Comparison of ENCODE assay signal across 10 mouse cellular contexts in the genomic region with DNA sequence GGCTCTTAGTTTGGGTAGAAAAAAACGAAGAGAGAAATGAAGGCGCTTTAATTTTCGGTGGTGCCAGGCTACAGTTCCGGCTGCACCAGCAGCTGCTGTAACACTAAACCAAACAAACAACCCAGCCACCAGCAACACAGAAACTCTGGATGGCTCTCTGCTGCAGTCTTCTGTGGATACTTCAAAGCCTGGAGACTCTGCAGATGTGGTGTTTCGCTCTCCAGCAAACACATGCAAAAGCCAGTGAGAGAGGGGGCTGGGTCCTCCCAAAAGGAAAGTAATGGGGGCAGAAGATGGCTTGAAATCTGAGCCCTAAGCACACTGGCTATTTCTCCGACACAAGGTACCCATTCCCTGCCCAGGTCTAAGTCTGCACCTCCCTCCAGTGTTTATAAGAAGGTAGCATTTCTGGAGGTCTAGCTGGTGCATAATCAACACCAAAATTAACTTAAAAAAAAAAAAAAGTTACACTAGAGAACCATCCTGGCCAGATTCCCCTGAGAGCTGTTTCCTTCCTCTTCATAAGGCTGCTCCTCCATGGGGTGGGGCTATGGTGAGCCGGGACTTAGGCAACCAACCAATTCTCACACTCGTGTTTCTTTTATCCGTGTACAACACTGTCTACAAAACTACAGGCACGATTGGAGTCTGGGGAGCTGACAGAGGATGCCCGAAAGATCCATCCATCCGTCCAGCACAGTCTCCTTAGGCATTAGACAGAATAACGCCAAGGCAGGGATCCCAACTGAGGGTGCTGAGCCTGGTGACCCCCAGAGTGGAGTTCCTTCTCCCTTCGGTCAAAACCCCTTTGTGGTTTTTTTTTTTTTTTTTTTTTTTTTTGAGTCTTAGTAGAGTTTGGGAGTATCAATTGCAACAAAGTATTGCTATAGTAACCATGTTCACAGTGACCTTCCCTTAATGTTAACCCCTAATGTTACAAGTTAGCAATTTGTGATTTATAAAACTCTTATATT. TPM values are rescaled to one million over a fixed set of nuclear protein-coding genes. Genes with fewer than 3 reads are reported as not detected.
DNase-seq lines count a peak whose midpoint lies in the region; ATAC-seq lines count a peak whose summit lies in the region.
"Had no signal": no experiment of that assay in that cellular context is flagged by ENCODE, and none has a peak within 500 bp of the region (broad histone marks: within the 10 kb centered on the region; RNA-seq: fewer than 3 reads in every experiment).

No protein-coding gene starts in this region.

- DNase-seq in heart, adult 11 months = peak; percentile 92
- DNase-seq in ovary, postnatal 14 days (ENCODE audit: low spot score) = no peak
- no peak for DNase-seq in midbrain, embryonic 14.5 days

- H3K4me1 ChIP-seq in heart, embryonic 11.5 days (ENCODE audit: control insufficient read depth, insufficient read depth, low read length) = peaks cover 11% of the 10 kb centered on the region
- H3K4me1 ChIP-seq in kidney, embryonic 16.5 days (ENCODE audit: insufficient read depth, low read length) = peaks cover 27% of the 10 kb centered on the region
- H3K4me1 ChIP-seq in midbrain, embryonic 14.5 days (ENCODE audit: control insufficient read depth, insufficient read depth, low read length) = peaks cover 9% of the 10 kb centered on the region

- no peaks in the 10 kb centered on the region for H3K36me3 ChIP-seq in heart, embryonic 11.5 days (ENCODE audit: control insufficient read depth, insufficient read depth, low read length)
- no peaks in the 10 kb centered on the region for H3K36me3 ChIP-seq in kidney, embryonic 16.5 days (ENCODE audit: insufficient read depth, low read length)
- H3K36me3 ChIP-seq in midbrain, embryonic 14.5 days (ENCODE audit: control insufficient read depth, insufficient read depth, low read length) = no peaks in the 10 kb centered on the region
- H3K36me3 ChIP-seq: stomach, embryonic 15.5 days had no signal

- no peaks in the 10 kb centered on the region for H3K27me3 ChIP-seq in heart, embryonic 11.5 days (ENCODE audit: control insufficient read depth, insufficient read depth, low read length)
- H3K27me3 ChIP-seq in kidney, embryonic 16.5 days (ENCODE audit: insufficient read depth, low read length) = no peaks in the 10 kb centered on the region
- peaks cover 4% of the 10 kb centered on the region; the same call in 1 of the 2 replicates for H3K27me3 ChIP-seq in midbrain, embryonic 14.5 days (ENCODE audit: control insufficient read depth, insufficient read depth, low read length)
- H3K27me3 ChIP-seq: stomach, embryonic 15.5 days had no signal

- no peak overlapping the region for H3K9ac ChIP-seq in heart, embryonic 11.5 days (ENCODE audit: low read depth, low read length)
- H3K9ac ChIP-seq in kidney, embryonic 16.5 days (replicated peaks; ENCODE audit: low read length) = no peak overlapping the region
- no peak overlapping the region for H3K9ac ChIP-seq in midbrain, embryonic 14.5 days (replicated peaks; ENCODE audit: low read length)
- H3K9ac ChIP-seq: stomach, embryonic 15.5 days had no signal

- H3K4me3 ChIP-seq in heart, embryonic 11.5 days (ENCODE audit: low read depth, low read length) = no peak overlapping the region
- H3K4me3 ChIP-seq in kidney, embryonic 16.5 days (ENCODE audit: low read length) = no peak overlapping the region
- no peak overlapping the region for H3K4me3 ChIP-seq in midbrain, embryonic 14.5 days (replicated peaks; ENCODE audit: low read depth, low read length)
- H3K4me3 ChIP-seq: stomach, embryonic 15.5 days had no signal

- no peaks in the 10 kb centered on the region for H3K9me3 ChIP-seq in heart, embryonic 11.5 days (replicated peaks; ENCODE audit: control insufficient read depth, low read length)
- H3K9me3 ChIP-seq in kidney, embryonic 16.5 days (ENCODE audit: low read length) = no peaks in the 10 kb centered on the region
- no peaks in the 10 kb centered on the region for H3K9me3 ChIP-seq in midbrain, embryonic 14.5 days (ENCODE audit: control insufficient read depth, low read length)
- H3K9me3 ChIP-seq: stomach, embryonic 15.5 days had no signal

- H3K27ac ChIP-seq in heart, embryonic 11.5 days (ENCODE audit: low read depth, low read length) = no peak overlapping the region
- H3K27ac ChIP-seq in kidney, embryonic 16.5 days (ENCODE audit: low read length) = peak overlapping the region; percentile 15; the same call in 1 of the 2 replicates
- H3K27ac ChIP-seq in midbrain, embryonic 14.5 days (replicated peaks; ENCODE audit: low read depth, low read length) = no peak overlapping the region
- H3K27ac ChIP-seq: stomach, embryonic 15.5 days had no signal

- 44% methylated on average over 14 of the region's 14 CpGs for WGBS in heart, embryonic 11.5 days (ENCODE audit: insufficient replicate concordance)
- 18% methylated on average over 14 of the region's 14 CpGs for WGBS in kidney, embryonic 16.5 days
- 66% methylated on average over 14 of the region's 14 CpGs for whole genome bisulfite sequencing in midbrain, embryonic 14.5 days

- no peak for ATAC-seq in heart, embryonic 11.5 days (replicated peaks; ENCODE audit: insufficient number of reproducible peaks, low FRiP score, low TSS enrichment)
- ATAC-seq in common myeloid progenitor, adult 5-6 weeks (replicated peaks; ENCODE audit: low read depth, poor library complexity, severe bottlenecking) = peak; percentile 74
- ATAC-seq in kidney, embryonic 16.5 days (ENCODE audit: low FRiP score, low TSS enrichment) = peak; percentile 62
- ATAC-seq in megakaryocyte, adult 5-6 weeks (ENCODE audit: poor library complexity, severe bottlenecking) = peak; percentile 80
- no peak for ATAC-seq in midbrain, embryonic 14.5 days (ENCODE audit: low FRiP score, low TSS enrichment)
- no peak for ATAC-seq in frontal cortex, adult (ENCODE audit: low TSS enrichment)
- ATAC-seq: forebrain, embryonic 16.5 days had no signal

- no peak overlapping the region; the same call in 1 of the 2 replicates for H3K4me2 ChIP-seq in heart, embryonic 11.5 days
- H3K4me2 ChIP-seq in kidney, embryonic 16.5 days (replicated peaks; ENCODE audit: low read depth, low read length) = peak overlapping the region; percentile 43
- H3K4me2 ChIP-seq in midbrain, embryonic 14.5 days (ENCODE audit: low read length) = no peak overlapping the region
- H3K4me2 ChIP-seq: stomach, embryonic 15.5 days had no signal

RNA-seq across cellular contexts. Expression of gene Eif4e3, which starts 55.8 kb away (rescaled TPM):
- polyA plus RNA-seq in heart, embryonic 11.5 days (2014; fragmentation: Nextera tagmentation; extraction: Ambion mirVana) = 5.8 and 6.1 TPM in 2 replicates
- 26.9 and 28.0 TPM in 2 replicates for total RNA-seq in common myeloid progenitor, adult 5-6 weeks (2017)
- polyA plus RNA-seq in kidney, embryonic 16.5 days (2015; fragmentation: Nextera tagmentation; extraction: Ambion mirVana) = 17.6 and 18.5 TPM in 2 replicates
- 48.3 and 53.0 TPM in 2 replicates for total RNA-seq in megakaryocyte, adult 5-6 weeks (2015)
- 45.4 and 56.4 TPM in 2 replicates for total RNA-seq in megakaryocyte, adult 5-6 weeks (2017)
- 7.4 and 7.8 TPM in 2 replicates for polyA plus RNA-seq in midbrain, embryonic 14.5 days (2014; fragmentation: Nextera tagmentation; extraction: Ambion mirVana)

RNA-seq across cellular contexts. Expression of gene Gm20696, which starts 55.9 kb away (rescaled TPM):
- 2.1 and 4.0 TPM in 2 replicates for polyA plus RNA-seq in heart, embryonic 11.5 days (2014; fragmentation: Nextera tagmentation; extraction: Ambion mirVana)
- 4.0 and 4.3 TPM in 2 replicates for total RNA-seq in common myeloid progenitor, adult 5-6 weeks (2017)
- 1.7 and 2.1 TPM in 2 replicates for polyA plus RNA-seq in kidney, embryonic 16.5 days (2015; fragmentation: Nextera tagmentation; extraction: Ambion mirVana)
- 9.6 and 12.1 TPM in 2 replicates for total RNA-seq in megakaryocyte, adult 5-6 weeks (2015)
- 4.4 and 4.8 TPM in 2 replicates for total RNA-seq in megakaryocyte, adult 5-6 weeks (2017)
- 1.6 and 4.0 TPM in 2 replicates for polyA plus RNA-seq in midbrain, embryonic 14.5 days (2014; fragmentation: Nextera tagmentation; extraction: Ambion mirVana)

Comparison
In these comparisons a context has a peak if more than half of its experiments do, and no peak if none do; other contexts are left out.
1. ATAC-seq: peak in common myeloid progenitor, adult 5-6 weeks (single experiment), kidney, embryonic 16.5 days (single experiment) and megakaryocyte, adult 5-6 weeks (single experiment); none in heart, embryonic 11.5 days (single experiment), midbrain, embryonic 14.5 days (single experiment) and frontal cortex, adult (single experiment).